Mouse (Mus musculus) limb, embryonic 10.5 days (tissue): ENCODE results near the gene Adgrd1. TPM values are rescaled to one million over a fixed set of nuclear protein-coding genes. Genes with fewer than 3 reads are reported as not detected.
"Not testable (repeated sequence)": the region's sequence is repeated elsewhere in the genome, so short reads cannot be mapped to it uniquely, and the experiment has no call there.

Experiments
- DNase-seq: peaks from one replicate; pipeline ENCODE4 v3.0.0-alpha.2; 2017; ENCODE audit warnings: low spot score
- H3K27ac ChIP-seq: fragments of 300-500 bp; sonication (generic); 2 replicates; pipeline ENCODE4 v1.5.1; 2016; ENCODE audit warnings: mild to moderate bottlenecking
- H3K27me3 ChIP-seq: fragments of 300-500 bp; sonication (generic); 2 replicates; pipeline ENCODE4 v1.6.1; 2016; ENCODE audit warnings: low read depth, mild to moderate bottlenecking; ENCODE audit not compliant: poor library complexity, severe bottlenecking
- H3K36me3 ChIP-seq: fragments of 300-500 bp; sonication (generic); 2 replicates; pipeline ENCODE4 v1.6.1; 2016; ENCODE audit warnings: mild to moderate bottlenecking, moderate library complexity
- H3K4me1 ChIP-seq: fragments of 300-500 bp; sonication (generic); 2 replicates; pipeline ENCODE4 v1.6.1; 2016
- H3K4me3 ChIP-seq: fragments of 300-500 bp; sonication (generic); 2 replicates; pipeline ENCODE4 v1.5.1; 2016; ENCODE audit warnings: mild to moderate bottlenecking, moderate library complexity
- H3K9me3 ChIP-seq: fragments of 300-500 bp; sonication (generic); replicated peaks from 2 replicates; pipeline ENCODE4 v1.6.1; 2016; ENCODE audit warnings: mild to moderate bottlenecking
- WGBS: fragments of 180-500 bp; shearing (Covaris S2); methylation state at CpG from one replicate; pipeline ENCODE4 v1.1.7; 2016; 5-methylcytosine and 5-hydroxymethylcytosine counted together
- polyA plus RNA-seq: library from polyadenylated mRNA; unstranded; fragments of >200 nt; fragmentation: Nextera tagmentation; extraction: Ambion mirVana; gene quantifications from 2 replicates; pipeline ENCODE4 v1.2.1, GENCODE M21; 2016

The Adgrd1 gene
- polyA plus RNA-seq, 1 experiment from 2014 or later, result not detected

DNA sequence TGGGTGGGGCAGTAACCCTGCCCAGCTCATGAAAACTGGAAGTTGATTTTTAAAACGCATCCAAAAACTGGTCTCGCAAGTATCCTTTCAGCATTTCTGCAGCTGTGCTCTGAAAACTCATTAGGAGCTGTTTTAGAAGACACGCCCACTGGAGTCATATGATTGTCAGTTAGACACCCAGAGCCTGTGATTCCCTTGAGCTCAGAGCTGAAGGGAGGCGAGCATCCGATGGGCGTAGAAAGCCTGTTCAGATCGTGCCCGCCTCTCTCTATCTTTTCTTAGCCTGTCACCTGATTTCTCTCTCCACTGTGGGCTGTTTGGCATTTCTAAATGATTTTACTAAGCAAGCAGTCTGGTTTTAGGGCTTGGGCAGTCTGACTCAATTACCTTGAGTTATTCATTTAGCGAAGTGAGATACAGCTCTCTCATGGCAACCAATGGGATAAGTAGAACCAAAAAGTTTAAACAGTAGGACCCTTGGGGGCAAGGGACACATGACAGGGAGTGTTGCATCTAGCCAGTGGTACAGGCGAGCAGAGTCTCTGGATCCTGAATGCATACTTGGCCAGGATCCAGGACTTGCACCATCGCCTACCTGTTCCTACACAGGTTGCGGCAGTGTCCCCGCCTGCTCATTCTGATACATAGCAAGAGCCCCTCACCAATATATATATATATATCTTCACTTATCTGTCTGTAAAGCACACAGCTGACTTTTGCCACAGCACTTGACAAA lies 17.4 kb downstream of the Adgrd1 start:
- peaks cover 10% of the 10 kb centered on the region for H3K4me1 ChIP-seq
- peaks cover 6% of the 10 kb centered on the region; the same call in 1 of the 2 replicates for H3K27me3 ChIP-seq
- WGBS, result 83% methylated on average over 13 of the region's 13 CpGs
- H3K27ac ChIP-seq, result no peak overlapping the region
- H3K9me3 ChIP-seq, result no peaks in the 10 kb centered on the region
- no peak for DNase-seq
- no peaks in the 10 kb centered on the region for H3K36me3 ChIP-seq
- H3K4me3 ChIP-seq, result no peak overlapping the region

DNA sequence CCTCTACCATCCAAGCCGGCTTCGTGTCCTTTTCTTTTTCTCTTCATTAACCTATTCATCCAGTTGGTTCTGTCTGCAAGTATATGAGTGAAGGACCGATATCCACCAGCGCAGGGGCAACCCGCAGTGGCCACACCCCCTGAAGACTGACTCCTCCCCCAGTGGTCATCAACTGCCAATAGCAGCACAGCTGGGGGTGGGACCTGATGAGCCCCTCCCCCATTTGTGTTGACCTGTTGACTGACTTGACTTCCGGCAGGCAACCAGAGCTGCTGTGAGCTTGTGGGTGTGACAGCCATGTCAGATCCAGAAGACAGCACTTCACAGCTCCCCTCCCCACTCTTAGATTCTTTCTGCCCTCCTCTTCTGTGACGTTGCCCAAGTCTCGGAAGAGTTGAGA lies 19.7 kb downstream of the Adgrd1 start:
- Histone ChIP-seq H3K27ac (no peak overlapping the region), H3K36me3 (no peaks in the 10 kb centered on the region), H3K9me3 (no peaks in the 10 kb centered on the region), H3K4me1 (no peaks in the 10 kb centered on the region), H3K27me3 (no peaks in the 10 kb centered on the region), H3K4me3 (no peak overlapping the region)
- WGBS, result 77% methylated on average over 8 of the region's 8 CpGs
- no peak for DNase-seq

- no peak overlapping the region for H3K4me3 ChIP-seq
Observed at GRCm38 (mm10) chr5:129117593-129118113, 21.1 kb downstream of the Adgrd1 start.

GRCm38 (mm10) chr5:129118523-129118922 lies 22.0 kb downstream of the Adgrd1 start:
- DNase-seq, result no peak
- no peak overlapping the region for H3K4me3 ChIP-seq
- no peaks in the 10 kb centered on the region for H3K9me3 ChIP-seq
- no peaks in the 10 kb centered on the region for H3K36me3 ChIP-seq
- H3K27me3 ChIP-seq, result no peaks in the 10 kb centered on the region
- no peak overlapping the region for H3K27ac ChIP-seq
- H3K4me1 ChIP-seq, result no peaks in the 10 kb centered on the region
- WGBS, result 64% methylated on average over 7 of the region's 7 CpGs

More at GRCm38 (mm10) chr5:129117593-129118113, 21.1 kb downstream of the Adgrd1 start:
- no peaks in the 10 kb centered on the region for H3K4me1 ChIP-seq
- DNase-seq, result no peak
- H3K9me3 ChIP-seq, result no peaks in the 10 kb centered on the region
- WGBS, result 88% methylated on average over 4 of the region's 4 CpGs
- no peaks in the 10 kb centered on the region for H3K27me3 ChIP-seq
- H3K27ac ChIP-seq, result no peak overlapping the region
- H3K36me3 ChIP-seq, result no peaks in the 10 kb centered on the region

DNA sequence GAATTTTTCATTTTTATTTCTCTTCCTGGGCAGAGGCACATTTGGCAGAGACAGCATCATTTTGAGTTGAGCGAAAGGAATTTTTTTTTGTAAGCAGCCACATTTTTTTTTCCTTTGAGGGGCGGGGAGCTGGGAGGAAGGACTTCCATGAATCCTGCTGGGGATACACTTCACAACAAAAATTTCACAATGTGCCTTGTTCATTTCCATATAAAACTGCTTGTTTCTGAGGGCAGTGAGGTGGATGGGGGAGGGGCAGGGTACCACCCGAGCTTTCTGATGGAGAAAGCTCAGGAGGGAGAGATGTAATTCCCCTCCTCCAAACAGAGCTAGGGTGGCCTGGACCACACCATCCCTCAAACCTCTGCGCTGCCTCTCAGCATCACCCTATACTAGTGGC lies 22.6 kb downstream of the Adgrd1 start:
- DNase-seq, result no peak
- H3K27me3 ChIP-seq, result no peaks in the 10 kb centered on the region
- peaks cover 3% of the 10 kb centered on the region; the same call in 1 of the 2 replicates for H3K4me1 ChIP-seq
- no peaks in the 10 kb centered on the region for H3K9me3 ChIP-seq
- 80% methylated on average over 4 of the region's 4 CpGs for WGBS
- H3K27ac ChIP-seq, result no peak overlapping the region
- no peaks in the 10 kb centered on the region for H3K36me3 ChIP-seq
- H3K4me3 ChIP-seq, result no peak overlapping the region

GRCm38 (mm10) chr5:129121654-129122285 lies 25.2 kb downstream of the Adgrd1 start:
- Histone ChIP-seq H3K4me3 (no peak overlapping the region), H3K36me3 (no peaks in the 10 kb centered on the region), H3K27ac (no peak overlapping the region), H3K9me3 (no peaks in the 10 kb centered on the region), H3K27me3 (no peaks in the 10 kb centered on the region), H3K4me1 (peaks cover 8% of the 10 kb centered on the region)
- no peak for DNase-seq
- WGBS, result 90% methylated on average over 15 of the region's 15 CpGs

DNA sequence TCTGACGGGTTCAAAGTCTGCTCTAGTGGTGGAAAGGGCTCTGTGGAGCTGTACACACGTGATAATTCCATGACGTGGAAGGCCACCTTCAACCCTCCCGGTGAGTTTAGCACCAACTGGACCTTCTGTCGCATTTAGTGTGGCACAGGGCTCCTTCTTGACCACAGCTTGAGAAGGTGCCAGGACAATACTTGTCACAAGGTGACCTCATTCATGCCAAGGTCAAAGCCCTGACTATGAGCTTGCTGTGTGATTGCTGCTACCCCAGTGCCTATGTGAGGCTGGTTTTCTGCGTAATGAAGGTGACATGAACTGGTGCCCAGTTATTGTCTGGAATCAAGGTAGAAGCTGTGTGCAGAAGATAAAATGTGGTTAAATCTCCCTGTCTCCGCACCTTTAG lies 25.9 kb downstream of the Adgrd1 start:
- no peaks in the 10 kb centered on the region for H3K36me3 ChIP-seq
- no peaks in the 10 kb centered on the region for H3K27me3 ChIP-seq
- no peak overlapping the region for H3K4me3 ChIP-seq
- H3K4me1 ChIP-seq, result peaks cover 8% of the 10 kb centered on the region
- WGBS, result 91% methylated on average over 7 of the region's 7 CpGs
- no peak for DNase-seq
- H3K27ac ChIP-seq, result no peak overlapping the region
- H3K9me3 ChIP-seq, result no peaks in the 10 kb centered on the region

DNA sequence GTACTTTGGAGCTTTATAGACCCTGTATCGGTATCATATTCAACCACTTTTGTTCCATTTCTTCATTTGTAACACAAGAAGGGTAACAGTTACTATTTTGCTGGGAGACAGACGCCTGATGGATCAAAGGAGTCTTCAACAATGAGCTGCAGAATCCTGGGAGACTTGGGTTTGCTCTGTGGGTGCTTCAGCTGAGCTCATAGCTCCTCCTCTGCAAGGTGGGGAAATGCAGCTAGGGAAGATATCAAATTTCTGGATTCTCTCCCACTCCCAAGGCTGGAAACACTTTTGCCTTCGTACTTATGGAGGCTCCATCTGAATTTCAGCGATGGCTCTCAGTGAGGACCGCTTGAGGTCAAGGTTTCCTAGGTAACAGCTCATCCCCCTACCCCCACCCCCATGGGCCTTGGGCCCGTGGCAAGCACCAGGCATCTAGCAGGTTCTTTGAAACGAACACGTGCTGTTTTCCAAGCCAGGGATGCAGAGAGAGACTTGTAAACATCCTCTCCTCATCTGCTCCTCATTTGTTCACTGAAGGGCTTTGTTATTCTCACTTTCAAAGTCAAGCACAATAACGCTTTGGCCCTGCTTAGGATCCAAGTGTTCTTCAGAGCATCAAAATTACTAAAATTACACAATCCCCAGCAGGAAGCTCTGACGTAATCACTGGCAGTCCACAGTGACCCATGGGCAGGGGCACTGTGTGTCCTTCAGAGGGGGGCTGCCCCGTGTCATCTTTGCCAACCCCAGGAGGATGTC lies 27.7 kb downstream of the Adgrd1 start:
- no peak for DNase-seq
- H3K4me3 ChIP-seq, result no peak overlapping the region
- no peaks in the 10 kb centered on the region for H3K27me3 ChIP-seq
- H3K27ac ChIP-seq, result no peak overlapping the region
- WGBS, result 48% methylated on average over 11 of the region's 11 CpGs
- H3K4me1 ChIP-seq, result peaks cover 8% of the 10 kb centered on the region
- H3K36me3 ChIP-seq, result no peaks in the 10 kb centered on the region
- no peaks in the 10 kb centered on the region for H3K9me3 ChIP-seq

- not testable (repeated sequence) for H3K27me3 ChIP-seq, H3K36me3 ChIP-seq, H3K27ac ChIP-seq, H3K4me1 ChIP-seq, H3K9me3 ChIP-seq, H3K4me3 ChIP-seq, DNase-seq
- WGBS, result 96% methylated on average over 22 of the region's 22 CpGs
Observed at GRCm38 (mm10) chr5:129128310-129128709, 31.8 kb downstream of the Adgrd1 start.

- DNase-seq, result no peak
- 91% methylated on average over 8 of the region's 8 CpGs for WGBS
- H3K36me3 ChIP-seq, result no peaks in the 10 kb centered on the region
Observed at GRCm38 (mm10) chr5:129130301-129130700, 33.8 kb downstream of the Adgrd1 start.

GRCm38 (mm10) chr5:129137405-129137804 lies 40.9 kb downstream of the Adgrd1 start:
- Histone ChIP-seq H3K4me3 (no peak overlapping the region), H3K9me3 (no peaks in the 10 kb centered on the region), H3K36me3 (no peaks in the 10 kb centered on the region), H3K4me1 (no peaks in the 10 kb centered on the region), H3K27me3 (no peaks in the 10 kb centered on the region), H3K27ac (no peak overlapping the region)
- DNase-seq, result no peak
- 89% methylated on average over 5 of the region's 5 CpGs for WGBS

More at GRCm38 (mm10) chr5:129130301-129130700, 33.8 kb downstream of the Adgrd1 start:
- no peaks in the 10 kb centered on the region for H3K27me3 ChIP-seq
- no peaks in the 10 kb centered on the region for H3K9me3 ChIP-seq
- no peak overlapping the region for H3K4me3 ChIP-seq
- no peaks in the 10 kb centered on the region for H3K4me1 ChIP-seq
- H3K27ac ChIP-seq, result no peak overlapping the region

DNA sequence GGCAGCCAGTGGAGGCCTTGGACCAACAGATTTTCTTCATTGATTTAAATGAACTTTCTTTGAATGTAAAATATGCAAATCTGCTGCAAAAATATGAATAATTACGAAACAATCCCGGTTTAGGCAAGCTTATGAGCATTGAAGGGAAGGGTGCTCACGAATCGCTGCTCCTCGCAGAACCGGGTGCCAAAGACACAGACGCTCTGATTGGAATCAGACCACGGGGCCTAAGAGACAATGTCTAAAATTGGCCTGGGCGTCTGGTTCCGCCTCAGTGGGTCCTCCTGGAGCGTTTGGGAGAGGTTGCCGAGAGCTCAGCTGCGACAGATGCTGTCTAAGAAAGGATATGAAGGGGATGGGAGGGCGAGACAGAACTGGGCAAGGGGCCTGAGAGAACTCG lies 42.0 kb downstream of the Adgrd1 start:
- Histone ChIP-seq H3K27ac (no peak overlapping the region), H3K4me3 (no peak overlapping the region), H3K36me3 (no peaks in the 10 kb centered on the region), H3K4me1 (no peaks in the 10 kb centered on the region), H3K27me3 (no peaks in the 10 kb centered on the region), H3K9me3 (no peaks in the 10 kb centered on the region)
- 89% methylated on average over 15 of the region's 15 CpGs for WGBS
- DNase-seq, result no peak

DNA sequence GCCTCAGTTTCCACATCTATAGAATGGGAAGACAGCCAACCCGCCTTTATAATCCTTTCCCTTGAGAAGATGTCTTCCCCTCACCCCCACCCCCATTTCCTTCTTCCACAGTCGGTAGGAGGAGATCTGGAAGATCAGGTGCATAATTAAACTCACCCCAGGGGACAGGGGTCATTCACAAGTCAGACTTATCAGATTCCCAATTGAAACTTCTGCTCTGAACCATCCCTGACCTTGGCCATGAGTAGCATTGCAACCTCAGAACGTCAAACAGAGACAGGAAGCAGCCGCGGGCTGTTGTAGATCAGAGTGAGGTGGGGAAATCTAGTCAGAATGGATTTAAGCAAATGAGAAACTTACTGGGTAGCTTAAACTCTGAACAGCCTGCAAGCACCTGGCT lies 46.3 kb downstream of the Adgrd1 start:
- no peak overlapping the region for H3K27ac ChIP-seq
- H3K9me3 ChIP-seq, result no peaks in the 10 kb centered on the region
- no peak overlapping the region for H3K4me3 ChIP-seq
- peaks cover 19% of the 10 kb centered on the region for H3K4me1 ChIP-seq
- DNase-seq, result no peak
- H3K36me3 ChIP-seq, result no peaks in the 10 kb centered on the region
- H3K27me3 ChIP-seq, result no peaks in the 10 kb centered on the region
- 72% methylated on average over 5 of the region's 5 CpGs for WGBS
